Mouse (Mus musculus) forebrain, embryonic 10.5 days (tissue): Measurements from ENCODE around the gene Nrgn. TPM values are rescaled to one million over a fixed set of nuclear protein-coding genes. Genes with fewer than 3 reads are reported as not detected.
A peak's percentile ranks its signal among the peaks of the same experiment; 100 is the strongest.

ENCODE experiments used
- DNase-seq: peaks from one replicate; pipeline ENCODE4 v3.0.0-alpha.2; 2017; ENCODE audit warnings: low spot score; ENCODE audit errors: extremely low spot score
- H3K27ac ChIP-seq: fragments of 300-500 bp; sonication (generic); 2 replicates; pipeline ENCODE4 v1.5.1; 2016; ENCODE audit warnings: mild to moderate bottlenecking
- H3K27me3 ChIP-seq: fragments of 300-500 bp; sonication (generic); 2 replicates; pipeline ENCODE4 v1.6.1; 2016; ENCODE audit warnings: mild to moderate bottlenecking; ENCODE audit not compliant: poor library complexity, severe bottlenecking
- H3K36me3 ChIP-seq: fragments of 300-500 bp; sonication (generic); replicated peaks from 2 replicates; pipeline ENCODE4 v1.6.1; 2016; ENCODE audit warnings: mild to moderate bottlenecking, moderate library complexity
- H3K4me1 ChIP-seq: fragments of 300-500 bp; sonication (generic); 2 replicates; pipeline ENCODE4 v1.6.1; 2016
- H3K4me3 ChIP-seq: fragments of 300-500 bp; sonication (generic); 2 replicates; pipeline ENCODE4 v1.5.1; 2016; ENCODE audit warnings: mild to moderate bottlenecking, moderate library complexity
- H3K9me3 ChIP-seq: fragments of 300-500 bp; sonication (generic); 2 replicates; pipeline ENCODE4 v1.6.1; 2016; ENCODE audit warnings: mild to moderate bottlenecking, moderate library complexity
- WGBS: fragments of 180-500 bp; shearing (Covaris S2); methylation state at CpG from one replicate; pipeline ENCODE4 v1.1.7; 2016; 5-methylcytosine and 5-hydroxymethylcytosine counted together
- polyA plus RNA-seq: library from polyadenylated mRNA; unstranded; fragments of >200 nt; fragmentation: Nextera tagmentation; extraction: Ambion mirVana; gene quantifications from 2 replicates; pipeline ENCODE4 v1.2.1, GENCODE M21; 2016

Nrgn gene
- polyA plus RNA-seq, 1 experiment from 2014 or later = 1.8 TPM

DNA sequence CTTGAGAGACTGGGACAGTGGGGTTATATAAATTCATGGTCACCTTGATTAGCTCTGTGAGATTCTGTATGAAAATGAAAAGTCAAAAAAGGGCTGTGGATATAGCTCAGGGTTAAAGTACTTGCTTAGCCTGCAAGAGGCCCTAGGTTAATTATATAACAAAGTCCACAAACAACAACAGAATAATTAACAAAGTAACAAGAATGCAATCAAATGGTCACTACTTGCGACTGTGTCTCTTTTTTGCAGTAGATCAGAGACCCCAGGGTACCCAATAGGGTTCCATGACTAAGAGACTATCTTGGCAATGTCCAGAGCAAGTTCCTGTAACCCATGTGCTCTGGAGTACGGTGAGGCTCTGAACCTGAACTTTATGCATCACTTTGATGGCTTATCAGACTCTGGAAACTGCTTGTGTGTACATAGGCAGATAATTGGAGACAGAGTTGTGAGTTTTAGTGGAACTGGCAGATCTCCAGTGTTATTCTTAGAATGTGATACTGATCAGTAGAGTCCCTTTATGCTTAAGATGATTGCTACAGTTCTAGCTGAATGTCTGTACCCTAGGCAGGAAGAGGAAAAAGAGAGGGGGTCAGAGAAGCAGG is 16.6 kb upstream of the Nrgn start:
- 92% methylated on average over 2 of the region's 2 CpGs for WGBS
- H3K36me3 ChIP-seq = no peaks in the 10 kb centered on the region
- H3K27ac ChIP-seq = no peak overlapping the region
- H3K4me1 ChIP-seq = peaks cover 18% of the 10 kb centered on the region
- no peaks in the 10 kb centered on the region for H3K9me3 ChIP-seq
- DNase-seq = no peak
- H3K27me3 ChIP-seq = 0 out of 2 replicates have a peak, but pooled peaks cover 11% of the 10 kb centered on the region
- H3K4me3 ChIP-seq = no peak overlapping the region

DNA sequence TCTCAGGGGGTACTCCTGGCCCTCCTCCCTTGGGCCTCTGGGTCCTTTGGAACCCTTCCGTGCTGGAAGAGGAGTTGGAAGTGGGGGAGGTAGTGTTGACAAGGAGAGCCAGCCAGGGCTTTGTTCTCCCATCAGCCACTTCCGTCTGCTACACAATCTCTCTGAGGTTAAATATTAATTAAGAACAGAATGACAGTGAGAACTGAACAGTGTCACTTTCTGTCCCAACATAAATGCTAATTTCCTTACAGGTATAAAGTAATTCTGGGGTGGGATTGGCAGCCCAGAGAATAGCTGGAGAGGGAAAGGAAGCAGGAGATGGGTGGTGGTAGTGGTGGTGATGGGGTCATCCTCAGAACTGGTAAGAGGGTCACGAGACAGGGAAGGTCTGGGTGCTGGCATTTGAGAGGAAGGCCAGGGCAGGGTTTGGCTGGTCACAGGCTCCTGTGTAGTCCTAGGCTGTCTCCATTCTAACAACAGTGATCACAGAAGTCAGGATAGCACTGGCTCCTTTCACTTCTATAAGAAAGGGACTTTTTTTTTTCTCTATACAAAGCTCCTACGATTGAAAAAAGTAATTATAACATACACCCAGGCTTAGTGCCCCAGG is 16.0 kb upstream of the Nrgn start:
- peaks cover 18% of the 10 kb centered on the region for H3K4me1 ChIP-seq
- H3K27ac ChIP-seq = no peak overlapping the region
- 62% methylated on average over 4 of the region's 4 CpGs for WGBS
- H3K27me3 ChIP-seq = 0 out of 2 replicates have a peak, but pooled peaks cover 11% of the 10 kb centered on the region
- H3K9me3 ChIP-seq = no peaks in the 10 kb centered on the region
- H3K36me3 ChIP-seq = no peaks in the 10 kb centered on the region
- no peak overlapping the region for H3K4me3 ChIP-seq
- DNase-seq = no peak

DNA sequence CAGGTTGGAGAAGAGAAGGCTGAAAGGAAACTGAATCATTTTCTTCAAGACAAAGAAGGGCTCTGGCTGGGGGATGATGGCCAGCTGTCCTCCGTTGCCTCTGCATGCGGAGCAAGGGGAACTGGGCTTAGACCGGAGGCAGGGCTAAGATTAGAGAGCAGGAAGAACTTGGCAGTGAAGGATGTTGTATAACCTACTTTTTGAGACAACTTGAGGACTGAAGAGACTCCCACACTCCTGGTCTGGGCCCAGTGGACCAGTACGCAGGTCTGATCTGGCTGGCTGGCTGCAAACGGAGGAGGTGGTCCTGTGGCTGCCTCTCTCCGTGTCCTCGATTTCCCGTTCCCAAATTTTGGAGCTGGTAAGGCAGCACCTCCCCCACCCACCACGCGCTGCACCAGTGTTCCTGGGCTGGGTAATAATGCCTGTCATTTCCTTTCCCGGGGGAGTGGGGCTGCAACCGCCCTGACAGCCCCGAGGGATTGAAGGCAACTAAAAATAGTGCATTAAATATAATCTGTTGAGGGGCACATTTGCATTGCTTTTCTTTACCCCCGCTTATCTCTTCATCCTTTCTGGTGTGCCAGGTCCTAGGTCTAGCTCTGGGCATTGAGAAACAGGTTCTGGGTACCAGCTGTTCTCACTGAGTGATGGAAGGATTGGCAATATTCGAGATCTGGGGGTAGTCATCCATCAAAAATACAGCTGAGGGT is 15.3 kb upstream of the Nrgn start:
- Histone ChIP-seq H3K4me3 (no peak overlapping the region), H3K36me3 (no peaks in the 10 kb centered on the region), H3K27me3 (0 out of 2 replicates have a peak, but pooled peaks cover 11% of the 10 kb centered on the region), H3K9me3 (no peaks in the 10 kb centered on the region), H3K27ac (no peak overlapping the region), H3K4me1 (peaks cover 18% of the 10 kb centered on the region)
- 59% methylated on average over 15 of the region's 15 CpGs for WGBS
- DNase-seq = no peak

DNA sequence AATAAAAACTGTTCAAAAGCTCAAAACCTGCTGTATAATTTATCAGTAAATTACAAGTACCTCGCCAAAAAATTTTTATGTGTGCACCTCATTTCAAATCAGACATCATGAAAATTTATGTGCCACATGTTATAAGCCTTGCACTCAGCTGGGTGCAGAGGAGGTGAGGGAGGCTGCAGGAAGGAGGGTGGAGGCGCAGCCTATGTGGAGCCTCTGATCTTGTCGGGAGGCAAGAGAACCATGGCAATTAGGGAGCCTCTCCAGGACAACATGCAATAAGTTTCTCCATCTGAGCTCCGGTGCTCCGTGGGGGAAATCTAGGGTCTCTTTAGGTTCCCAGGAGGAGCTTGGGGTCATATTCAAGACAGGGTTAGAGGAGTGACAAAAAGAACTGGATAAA is 14.8 kb upstream of the Nrgn start:
- Histone ChIP-seq H3K9me3 (no peaks in the 10 kb centered on the region), H3K4me1 (peaks cover 13% of the 10 kb centered on the region), H3K4me3 (no peak overlapping the region), H3K36me3 (no peaks in the 10 kb centered on the region), H3K27ac (no peak overlapping the region), H3K27me3 (0 out of 2 replicates have a peak, but pooled peaks cover 11% of the 10 kb centered on the region)
- WGBS = 60% methylated on average over 5 of the region's 5 CpGs
- DNase-seq = no peak

DNA sequence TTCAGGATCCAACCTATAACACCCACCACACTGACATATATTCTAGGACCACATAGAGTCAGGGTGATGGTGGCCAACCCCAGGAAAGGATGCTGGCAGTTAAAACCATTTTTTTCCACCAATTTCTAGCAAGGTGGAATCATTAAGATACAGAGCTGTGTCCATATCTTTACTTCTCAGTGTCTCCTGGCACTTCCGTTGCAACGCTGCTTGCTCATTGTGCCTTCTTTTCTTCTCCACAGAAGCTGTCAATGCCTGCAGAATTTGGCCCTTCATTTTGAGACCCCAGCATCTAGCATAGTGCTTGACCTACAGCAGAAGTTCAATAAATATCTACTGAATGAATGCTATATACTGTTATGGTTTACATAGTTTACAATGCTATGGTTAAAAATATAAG is 14.3 kb upstream of the Nrgn start:
- peaks cover 13% of the 10 kb centered on the region for H3K4me1 ChIP-seq
- no peaks in the 10 kb centered on the region for H3K36me3 ChIP-seq
- no peak overlapping the region for H3K27ac ChIP-seq
- 0 out of 2 replicates have a peak, but pooled peaks cover 11% of the 10 kb centered on the region for H3K27me3 ChIP-seq
- no peaks in the 10 kb centered on the region for H3K9me3 ChIP-seq
- DNase-seq = no peak
- WGBS = 89% methylated on average over 2 of the region's 2 CpGs
- no peak overlapping the region for H3K4me3 ChIP-seq

DNA sequence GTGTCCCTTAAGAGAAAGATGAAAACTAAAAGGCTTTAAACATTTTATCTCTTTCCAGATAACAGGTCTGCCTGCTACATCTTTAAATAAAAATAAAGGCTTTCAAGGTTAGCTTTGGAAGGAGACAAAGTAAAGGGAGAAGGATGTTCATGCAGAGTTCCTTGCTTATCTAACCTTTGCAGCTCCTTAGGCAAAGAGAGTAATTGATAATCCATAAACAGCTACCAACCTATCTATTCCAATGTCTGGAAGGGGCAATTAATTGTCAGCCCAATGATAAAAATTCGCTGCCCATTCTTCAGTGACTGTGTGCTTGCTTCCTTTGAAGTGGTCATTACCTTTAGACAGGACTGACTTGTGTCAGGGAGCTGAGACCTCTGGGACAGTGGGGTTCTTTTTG is 11.1 kb upstream of the Nrgn start:
- DNase-seq = no peak
- 71% methylated on average over 1 of the region's 1 CpGs for WGBS
- H3K36me3 ChIP-seq = no peaks in the 10 kb centered on the region
- no peak overlapping the region for H3K4me3 ChIP-seq
- 0 out of 2 replicates have a peak, but pooled peaks cover 11% of the 10 kb centered on the region for H3K27me3 ChIP-seq
- H3K9me3 ChIP-seq = no peaks in the 10 kb centered on the region
- H3K27ac ChIP-seq = no peak overlapping the region
- H3K4me1 ChIP-seq = peaks cover 13% of the 10 kb centered on the region

DNA sequence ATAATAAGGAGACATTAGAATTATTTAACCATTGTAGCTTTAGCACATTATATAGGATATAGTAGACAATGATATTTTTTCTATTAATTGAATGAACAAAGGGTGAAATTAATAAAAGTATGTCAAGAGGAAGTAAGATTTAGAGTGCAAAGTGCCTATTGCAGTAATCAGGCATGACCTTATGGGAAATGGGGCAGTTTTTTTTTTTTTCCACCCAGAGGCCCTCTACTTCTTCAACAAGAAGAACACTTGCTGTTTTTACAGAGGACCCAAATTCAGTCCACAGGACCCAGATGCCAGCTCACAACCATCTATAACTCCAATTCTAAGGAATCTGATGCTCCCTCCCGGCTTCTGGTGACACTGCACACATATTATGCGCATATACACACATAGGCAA is 7.9 kb upstream of the Nrgn start:
- peaks cover 1% of the 10 kb centered on the region for H3K4me1 ChIP-seq
- DNase-seq = no peak
- H3K9me3 ChIP-seq = no peaks in the 10 kb centered on the region
- H3K27ac ChIP-seq = no peak overlapping the region
- 92% methylated on average over 2 of the region's 2 CpGs for WGBS
- no peaks in the 10 kb centered on the region for H3K36me3 ChIP-seq
- H3K4me3 ChIP-seq = no peak overlapping the region
- H3K27me3 ChIP-seq = peaks cover 20% of the 10 kb centered on the region

DNA sequence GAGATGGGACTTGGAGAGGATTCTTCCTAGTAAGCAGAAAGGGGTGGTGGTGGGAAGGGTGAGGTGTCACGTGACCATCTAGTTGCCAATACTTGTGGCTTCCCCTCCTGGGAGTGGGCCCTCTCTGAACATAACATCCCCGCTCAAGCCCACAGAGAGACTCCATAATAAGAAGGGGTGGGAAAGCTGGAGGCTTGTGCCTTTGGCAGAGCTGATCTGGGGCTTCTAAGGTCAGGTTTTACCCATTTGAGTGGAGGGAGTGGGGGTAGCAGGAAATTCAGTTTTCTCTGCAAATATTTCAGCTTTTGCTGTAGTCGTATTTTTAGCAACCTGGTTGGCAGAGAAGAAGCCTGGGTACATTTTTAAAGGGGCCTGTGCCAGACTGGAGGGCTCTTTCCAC is 3.7 kb upstream of the Nrgn start:
- Histone ChIP-seq H3K27me3 (peaks cover 63% of the 10 kb centered on the region), H3K9me3 (no peaks in the 10 kb centered on the region), H3K4me3 (no peak overlapping the region), H3K4me1 (peaks cover 28% of the 10 kb centered on the region), H3K27ac (no peak overlapping the region), H3K36me3 (no peaks in the 10 kb centered on the region)
- no peak for DNase-seq
- 83% methylated on average over 3 of the region's 3 CpGs for WGBS

DNA sequence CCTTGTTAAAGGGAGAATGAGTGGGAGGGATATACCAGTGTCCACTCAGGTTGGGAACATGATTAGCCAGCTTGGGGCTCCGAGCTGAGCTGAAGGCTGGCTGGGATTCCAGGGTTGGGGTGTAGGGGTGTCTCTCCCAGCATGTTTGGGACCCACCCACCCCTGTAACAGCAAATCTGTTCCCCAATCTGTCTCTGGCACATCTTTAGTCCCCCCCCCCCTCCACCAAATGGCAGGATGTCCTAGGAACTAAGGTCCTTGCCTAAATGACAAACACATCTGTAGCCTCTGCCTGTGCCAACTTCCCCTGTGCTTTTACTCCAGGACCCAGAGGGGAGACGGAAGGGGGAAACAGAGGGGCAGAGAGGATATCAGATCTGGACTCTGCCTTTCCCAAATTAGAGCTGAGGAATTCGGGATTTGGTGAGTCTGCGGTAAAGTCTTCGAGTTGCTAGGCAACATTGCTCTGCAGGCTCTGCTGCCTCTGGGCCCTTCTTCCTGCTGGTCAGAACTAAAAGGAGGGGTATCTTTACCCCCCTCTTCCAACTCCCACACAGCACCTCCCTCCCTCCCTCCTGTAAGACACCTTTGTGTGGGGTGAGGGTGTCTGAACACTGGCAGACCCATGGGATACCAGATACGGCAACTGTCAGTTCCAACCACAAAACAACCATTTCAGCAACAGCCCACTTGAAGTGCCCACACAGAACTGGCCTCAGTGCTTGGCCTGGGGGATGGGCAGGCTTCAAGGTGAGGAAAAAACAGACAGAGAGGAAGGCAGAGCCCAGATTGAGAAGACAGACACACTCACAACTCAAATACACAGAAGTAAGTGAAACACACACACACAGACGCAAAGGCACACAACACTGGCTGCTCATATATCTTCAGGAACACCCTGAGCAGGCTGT is 2.4 kb upstream of the Nrgn start, which contains the start of gene Siae:
Gene Siae (plus strand): TSS at position 861 of the 911 bp plus-strand sequence.
- no peak within 1 kb of the TSS for H3K4me3 ChIP-seq
- peaks cover 76% of the 10 kb centered on the region for H3K27me3 ChIP-seq
- H3K36me3 ChIP-seq = no peaks in the 10 kb centered on the region
- H3K4me1 ChIP-seq = peaks cover 28% of the 10 kb centered on the region
- H3K27ac ChIP-seq = no peak within 1 kb of the TSS
- DNase-seq = no peak
- whole genome bisulfite sequencing = 20% methylated on average over 7 of the region's 7 CpGs
- H3K9me3 ChIP-seq = no peaks in the 10 kb centered on the region

DNA sequence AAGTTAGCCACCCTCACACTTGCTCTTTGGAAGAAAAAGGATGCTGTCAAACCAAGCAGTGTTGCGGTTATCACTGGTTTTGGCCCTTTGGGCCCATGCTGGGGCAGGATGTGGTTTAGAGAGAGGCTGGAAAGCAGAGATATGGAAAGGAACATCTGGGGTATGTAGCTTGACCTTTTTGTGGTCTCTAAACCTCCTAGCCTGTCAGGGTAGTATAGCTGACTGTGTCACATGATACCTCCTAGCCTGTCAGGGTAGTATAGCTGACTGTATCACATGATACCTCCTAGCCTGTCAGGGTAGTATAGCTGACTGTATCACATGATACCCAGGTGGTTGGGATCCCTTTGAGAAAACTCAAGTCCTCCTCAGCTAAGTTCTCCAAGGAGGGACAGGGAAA is 1.6 kb upstream of the Nrgn start:
- peaks cover 28% of the 10 kb centered on the region for H3K4me1 ChIP-seq
- no peak for DNase-seq
- peaks cover 84% of the 10 kb centered on the region for H3K27me3 ChIP-seq
- 90% methylated on average over 1 of the region's 1 CpGs for WGBS
- no peaks in the 10 kb centered on the region for H3K9me3 ChIP-seq
- H3K27ac ChIP-seq = no peak overlapping the region
- H3K4me3 ChIP-seq = no peak overlapping the region
- no peaks in the 10 kb centered on the region for H3K36me3 ChIP-seq

DNA sequence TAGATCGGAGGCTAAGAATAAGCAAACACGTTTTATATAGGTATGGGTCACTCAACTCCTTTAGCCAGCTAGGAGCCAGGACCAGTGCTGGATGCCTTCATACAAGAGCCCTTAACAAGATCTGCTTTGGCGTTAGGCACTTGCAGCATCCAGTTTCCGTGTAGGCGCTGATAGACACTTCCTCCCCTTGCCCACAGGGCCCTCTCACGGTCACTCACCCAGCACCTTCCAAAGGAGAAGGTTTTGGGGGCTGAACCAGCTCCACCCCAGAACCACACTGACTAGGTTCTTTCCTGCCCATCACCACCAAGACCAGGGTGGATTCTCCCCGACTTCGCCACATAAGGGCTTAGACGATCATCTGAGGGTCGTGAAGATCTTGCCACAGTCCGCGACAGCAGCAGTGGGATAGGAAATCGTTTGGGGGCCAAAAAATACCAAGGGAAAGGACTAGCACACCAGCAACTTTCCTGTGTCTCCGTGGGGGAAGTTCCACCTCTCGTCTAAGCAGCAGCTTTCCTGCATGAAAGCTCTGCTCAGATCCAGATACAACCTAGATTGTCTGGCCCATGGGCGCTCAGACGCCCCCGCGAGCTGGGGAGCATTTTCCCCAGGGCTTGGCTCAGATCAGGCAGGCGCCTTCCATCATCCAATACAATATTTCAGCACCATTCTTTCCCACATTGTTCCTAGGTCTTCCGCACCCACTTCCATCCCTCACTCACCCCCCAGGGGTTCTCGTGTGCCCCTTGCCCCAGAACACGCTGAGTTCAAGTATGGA is 763 bp downstream of the Nrgn start:
- H3K27me3 ChIP-seq = peaks cover 99% of the 10 kb centered on the region
- DNase-seq = no peak
- peak overlapping the region; percentile 40; the same call in 1 of the 2 replicates for H3K27ac ChIP-seq
- H3K9me3 ChIP-seq = no peaks in the 10 kb centered on the region
- peak overlapping the region; percentile 57 for H3K4me3 ChIP-seq
- WGBS = 3% methylated on average over 23 of the region's 23 CpGs
- peaks cover 28% of the 10 kb centered on the region for H3K4me1 ChIP-seq
- H3K36me3 ChIP-seq = no peaks in the 10 kb centered on the region

DNA sequence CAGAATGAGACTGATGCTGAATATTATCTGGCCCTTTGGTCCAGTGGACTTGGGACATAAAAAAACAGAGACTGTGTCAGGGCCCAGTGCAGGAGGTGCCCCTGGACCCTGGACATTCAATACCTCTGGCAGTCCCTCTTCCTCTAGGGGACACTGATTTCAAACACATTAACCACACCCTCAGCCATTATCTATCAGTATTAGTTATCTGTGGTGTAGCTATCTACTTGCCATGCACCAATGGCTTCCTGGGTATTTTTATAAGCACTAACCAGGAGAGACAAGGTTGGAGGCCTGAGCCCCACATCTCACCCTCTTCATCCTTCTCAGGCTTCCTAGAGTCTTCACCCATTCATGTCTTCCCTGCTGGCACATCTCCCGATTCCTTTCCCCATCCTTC is 2.3 kb downstream of the Nrgn start:
- Histone ChIP-seq H3K9me3 (no peaks in the 10 kb centered on the region), H3K4me1 (peaks cover 30% of the 10 kb centered on the region), H3K27me3 (peaks cover 100% of the 10 kb centered on the region), H3K36me3 (no peaks in the 10 kb centered on the region), H3K4me3 (no peak overlapping the region), H3K27ac (no peak overlapping the region)
- no peak for DNase-seq
- 55% methylated on average over 1 of the region's 1 CpGs for WGBS
